Mouse (Mus musculus) layer of hippocampus, postnatal 14 days (tissue): ENCODE measurements around the gene Lyg2. TPM values are rescaled to one million over a fixed set of nuclear protein-coding genes. Genes with fewer than 3 reads are reported as not detected.

Source experiments
- DNase-seq, 2 experiments: peaks; one replicate each; pipeline ENCODE4 v3.0.0; 2021 to 2022; ENCODE audit warnings: low spot score in 2 of 2, mixed read lengths in 1 of 2
- total RNA-seq, 2 experiments: library from RNA; stranded (reverse); gene quantifications; 2 replicates each; pipeline ENCODE4 v1.2.3; 2021

Gene Lyg2
- total RNA-seq, 2 experiments from 2014 or later, result not detected

DNA sequence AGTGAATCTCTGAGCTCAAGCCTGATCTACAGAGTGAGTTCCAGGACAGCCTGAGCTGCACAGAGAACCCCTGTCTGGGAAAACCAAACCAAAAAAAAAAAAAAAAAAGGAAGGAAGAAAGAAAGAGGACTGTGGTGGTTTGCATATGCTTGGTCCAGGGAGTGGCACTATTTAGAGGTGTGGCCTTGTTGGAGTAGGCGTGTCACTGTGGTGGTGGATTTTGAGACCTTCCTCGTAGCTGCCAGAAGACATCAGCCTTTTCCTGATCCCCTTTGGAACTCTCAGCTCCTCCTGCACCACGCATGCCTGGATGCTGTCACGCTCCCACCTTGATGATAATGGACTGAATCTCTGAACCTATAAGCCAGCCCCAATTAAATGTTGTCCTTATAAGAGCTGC is 32.9 kb downstream of the Lyg2 start:
- no peak for DNase-seq

DNA sequence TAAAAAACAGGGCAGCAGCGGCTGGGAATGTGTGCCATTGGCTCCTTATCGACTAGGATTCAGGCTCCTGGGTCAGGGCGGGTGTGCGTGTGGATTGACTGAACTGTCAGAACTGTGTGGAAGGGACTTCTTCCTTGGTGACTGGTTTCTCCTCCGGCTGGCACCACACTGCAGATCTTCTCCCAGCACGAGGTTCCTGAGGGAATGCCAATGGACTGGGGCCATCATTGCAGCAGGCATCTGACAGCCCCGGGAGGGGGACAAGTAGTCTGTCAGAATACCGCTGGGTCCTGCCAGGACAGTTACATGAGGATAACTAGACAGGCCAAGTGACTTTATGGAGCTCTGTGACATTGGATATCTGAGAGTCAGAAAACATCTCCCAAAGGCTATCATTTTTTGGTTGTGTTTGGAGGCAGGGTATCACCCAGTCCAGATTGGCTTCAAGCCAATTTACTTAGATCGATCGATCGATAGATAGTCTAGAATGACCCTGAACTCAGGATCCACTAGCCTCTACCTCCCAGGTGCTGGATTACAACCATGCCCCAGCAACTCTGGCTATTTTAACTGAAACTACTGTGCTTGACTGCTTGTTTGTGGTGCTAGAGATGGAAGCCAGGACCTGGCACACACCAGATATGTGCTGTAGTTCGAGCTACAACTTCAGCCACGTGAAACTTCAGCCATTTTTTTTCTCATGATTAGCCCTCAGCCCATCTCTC is 38.4 kb downstream of the Lyg2 start:
- DNase-seq, result no peak

DNA sequence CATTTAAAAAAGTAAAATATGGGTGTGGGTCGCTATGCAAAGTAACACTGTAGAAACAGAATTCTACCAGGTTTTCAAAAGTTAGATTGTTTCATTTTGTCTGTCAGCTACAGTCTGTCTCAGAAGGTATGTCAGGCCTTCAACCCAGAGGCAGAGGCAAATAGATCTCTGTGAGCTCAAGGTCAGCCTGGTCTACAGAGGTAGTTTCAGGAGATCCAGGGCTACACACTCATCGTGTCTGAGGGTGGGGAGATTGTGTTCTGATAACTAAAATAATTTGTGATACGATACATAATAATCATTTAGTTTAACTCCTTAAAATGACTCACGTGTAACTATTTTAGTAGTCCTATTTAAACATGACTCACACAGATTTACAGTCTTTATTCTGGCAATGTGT is 43.1 kb downstream of the Lyg2 start:
- no peak for DNase-seq

DNA sequence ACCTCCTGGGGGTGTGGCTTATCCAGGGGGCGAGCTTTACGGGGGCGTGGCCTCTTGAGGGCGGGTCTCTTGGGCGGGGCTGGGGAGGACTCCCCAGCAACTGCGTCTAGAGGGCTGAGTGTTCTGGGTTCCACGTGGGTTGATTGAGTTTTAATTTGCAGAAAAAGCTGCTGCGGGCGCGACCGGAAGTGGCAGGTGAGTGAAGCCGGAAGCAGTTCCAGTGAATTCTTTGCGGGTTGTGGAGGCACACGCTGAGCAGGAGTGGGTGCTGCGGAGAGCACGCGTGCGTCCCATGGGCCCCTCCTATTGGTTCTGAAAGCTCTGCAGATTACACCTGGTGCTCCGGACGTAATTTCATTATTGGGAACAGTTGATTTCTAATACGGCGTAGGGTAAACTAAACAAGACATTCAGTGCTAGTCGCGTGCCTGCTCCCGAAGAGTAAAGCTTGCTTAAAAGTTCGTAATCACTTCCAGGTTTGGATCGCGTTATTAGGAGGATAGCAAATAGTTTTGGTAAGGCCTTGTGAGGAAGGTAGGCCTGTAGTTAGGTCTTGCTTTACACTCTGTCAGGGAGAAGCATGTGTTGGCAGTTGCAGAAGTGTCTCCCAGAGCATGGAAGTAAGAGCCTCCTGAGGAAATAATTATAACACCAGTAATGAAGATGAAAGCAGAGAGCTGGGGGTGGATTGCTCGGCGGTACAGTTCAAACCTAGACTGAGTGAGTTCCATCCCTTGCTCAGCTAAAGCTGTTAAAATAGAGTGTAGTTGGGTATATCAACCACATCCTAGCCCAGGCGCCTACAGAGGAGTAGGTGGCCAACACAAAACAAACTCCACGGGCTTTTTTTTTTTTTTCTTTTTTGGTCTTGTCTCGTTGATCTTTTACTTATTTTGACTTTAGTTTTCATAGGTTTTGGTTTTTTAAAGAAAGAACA is 43.9 kb downstream of the Lyg2 start:
- DNase-seq, result peak; percentile 72 to 87

- no peak for DNase-seq
Measured at GRCm38 (mm10) chr1:37871704-37872103, 44.6 kb downstream of the Lyg2 start, which contains the start of gene Lipt1. Gene Lipt1, plus strand, starts transcription at chr1:37871738.

DNA sequence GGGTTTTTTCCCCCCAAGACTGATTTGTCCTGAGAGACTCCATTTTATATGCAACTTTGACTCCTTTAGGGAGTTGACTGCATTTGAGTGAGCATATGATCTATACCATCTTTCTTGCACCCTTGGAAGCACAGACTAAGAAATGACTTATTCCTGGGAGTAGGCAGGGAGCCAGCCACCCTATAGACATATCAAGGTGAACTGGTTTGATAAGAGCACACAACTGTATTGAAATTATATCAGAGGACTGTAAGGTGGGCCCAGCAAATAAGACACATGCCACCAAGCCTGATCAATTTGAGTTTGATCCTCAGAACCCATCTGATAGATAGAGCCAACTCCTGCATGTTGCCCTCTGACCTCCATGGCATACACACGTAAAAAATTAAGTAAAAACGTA is 46.9 kb downstream of the Lyg2 start:
- no peak for DNase-seq

DNA sequence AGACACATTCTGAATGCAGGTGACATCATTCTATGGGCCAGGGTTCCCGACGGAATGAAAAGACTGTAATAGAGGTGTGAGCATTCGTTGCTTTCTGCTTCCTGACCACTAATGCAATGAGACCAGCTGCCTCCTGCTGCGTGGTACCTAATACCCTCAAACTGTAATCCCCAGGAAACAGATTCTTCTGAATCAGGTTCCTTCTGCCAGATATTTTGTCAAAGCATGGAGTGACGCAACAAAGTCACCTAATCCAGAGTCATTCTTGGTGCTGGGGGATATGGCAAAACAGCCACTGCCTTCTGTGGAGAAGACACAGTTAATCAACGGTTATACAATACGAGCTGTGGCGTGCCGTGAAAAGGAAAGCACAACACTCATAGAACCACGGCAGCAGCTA is 47.7 kb downstream of the Lyg2 start:
- no peak for DNase-seq

DNA sequence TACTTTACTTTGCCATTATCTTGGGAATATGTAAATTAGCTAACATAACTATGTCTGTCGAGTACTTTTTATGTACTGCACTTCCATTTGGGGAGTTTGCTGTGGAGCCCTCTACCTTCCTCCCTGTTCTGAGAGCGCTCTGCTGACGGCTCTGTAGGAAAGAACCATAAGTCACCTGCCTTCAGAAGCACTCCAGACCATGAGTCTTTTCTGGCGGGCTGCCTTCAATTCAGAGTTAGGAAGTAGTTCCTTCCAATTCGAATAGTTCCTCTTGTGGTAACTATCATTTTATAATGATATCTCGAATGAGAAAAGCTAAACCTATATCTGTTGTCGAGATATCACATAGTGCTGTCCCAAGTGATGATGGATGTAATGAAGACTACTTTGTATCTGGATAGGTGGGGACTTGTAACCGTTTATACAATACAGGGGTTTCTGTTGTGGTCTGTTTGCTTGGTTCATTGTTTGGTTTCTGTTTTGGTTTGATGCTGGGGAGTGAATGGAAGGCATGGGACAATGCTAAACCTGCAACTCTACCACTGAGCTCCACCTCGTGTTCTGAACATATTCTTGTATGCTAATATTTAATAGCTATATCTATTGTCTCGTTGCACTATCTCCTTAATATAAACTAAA is 48.5 kb downstream of the Lyg2 start:
- no peak for DNase-seq

GRCm38 (mm10) chr1:37867056-37867455 is 49.2 kb downstream of the Lyg2 start:
- DNase-seq, result peak; percentile 23 to 53

- no peak for DNase-seq
Measured at GRCm38 (mm10) chr1:37866286-37866685, 50.0 kb downstream of the Lyg2 start, which contains the start of gene Tsga10. Gene Tsga10, minus strand, starts transcription at chr1:37866429.

- no peak for DNase-seq
Measured at GRCm38 (mm10) chr1:37865401-37866215, 50.7 kb downstream of the Lyg2 start.

GRCm38 (mm10) chr1:37864511-37865400 is 51.5 kb downstream of the Lyg2 start:
- DNase-seq, result peak; percentile 99

Other genes starting within 250 kb of the Lyg2 start
- 100 to 1,000 TPM; 260 to 286 TPM for gene 2010300C02Rik, start 196.4 kb downstream of the Lyg2 start, total RNA-seq
- 10 to 100 TPM; 16.0 to 20.2 TPM for gene Tsga10, start 50.1 kb downstream of the Lyg2 start, total RNA-seq
- gene Lipt1, start 44.8 kb downstream of the Lyg2 start, total RNA-seq, result 1 to 10 TPM; 4.8 to 7.2 TPM
- gene Mitd1, start 26.1 kb downstream of the Lyg2 start, total RNA-seq, result 10 to 100 TPM in 1 of 2 experiments, 1 to 10 TPM in 1; 9.7 to 14.2 TPM
- 100 to 1,000 TPM; 141 to 142 TPM for gene Mrpl30, start 26.0 kb downstream of the Lyg2 start, total RNA-seq
- gene Lyg1, start 41.3 kb upstream of the Lyg2 start, total RNA-seq, result not detected
- gene Txndc9, start 81.4 kb upstream of the Lyg2 start, total RNA-seq, result 10 to 100 TPM; 57.9 to 64.9 TPM
- gene Eif5b, start 81.5 kb upstream of the Lyg2 start, total RNA-seq, result 10 to 100 TPM; 36.6 to 39.9 TPM
- 10 to 100 TPM; 33.0 to 36.4 TPM for gene Rev1, start 213.3 kb upstream of the Lyg2 start, total RNA-seq